Mouse (Mus musculus) cerebellum, adult (tissue): ENCODE measurements around the gene Sdsl.

Source experiments
- ATAC-seq: cut with Nextera tagmentation; 2 replicates; pipeline ENCODE4 v1.9.2; 2017; ENCODE audit warnings: mild to moderate bottlenecking, moderate library complexity, mixed read lengths; ENCODE audit not compliant: insufficient number of reproducible peaks, low FRiP score, low TSS enrichment

The Sdsl gene

DNA sequence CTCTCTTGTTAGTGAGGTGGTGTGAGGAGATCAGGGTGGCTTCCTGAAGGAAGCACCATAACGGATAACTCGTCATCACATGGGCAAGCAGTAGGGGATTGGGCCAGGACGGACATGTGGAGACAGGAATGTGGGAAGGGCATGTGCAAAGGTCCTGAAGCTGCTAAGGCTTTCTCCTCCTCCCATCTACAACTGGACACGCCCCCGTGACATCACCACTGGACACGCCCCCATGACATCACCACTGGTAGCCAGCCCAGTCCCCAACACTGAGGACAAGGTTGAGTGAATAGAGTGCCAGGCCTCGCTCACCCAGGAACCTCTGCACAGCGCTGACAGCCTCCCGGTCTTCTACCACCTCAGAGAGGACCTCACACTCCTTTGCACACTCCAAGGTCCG lies 13.5 kb downstream of the Sdsl start:
- no peak for ATAC-seq

DNA sequence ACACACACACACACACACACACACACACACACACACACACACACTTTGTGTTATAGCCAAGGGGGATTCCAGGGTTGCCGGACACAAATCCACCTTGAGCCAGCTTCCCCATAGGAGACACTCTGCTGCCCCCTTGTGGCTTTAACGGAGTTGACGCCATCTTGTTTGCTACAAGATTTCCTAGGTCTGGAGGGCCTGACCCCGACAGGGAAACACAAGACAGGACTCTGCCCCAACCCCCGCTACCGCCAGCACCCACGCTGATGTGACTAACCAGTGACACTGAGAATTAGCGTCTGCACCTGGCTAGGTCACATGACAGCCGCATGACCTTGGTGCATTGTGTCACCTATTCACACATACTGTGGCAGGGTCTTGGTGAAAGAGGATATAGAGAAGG lies 15.0 kb downstream of the Sdsl start:
- ATAC-seq = no peak; the same call in 1 of the 2 replicates

DNA sequence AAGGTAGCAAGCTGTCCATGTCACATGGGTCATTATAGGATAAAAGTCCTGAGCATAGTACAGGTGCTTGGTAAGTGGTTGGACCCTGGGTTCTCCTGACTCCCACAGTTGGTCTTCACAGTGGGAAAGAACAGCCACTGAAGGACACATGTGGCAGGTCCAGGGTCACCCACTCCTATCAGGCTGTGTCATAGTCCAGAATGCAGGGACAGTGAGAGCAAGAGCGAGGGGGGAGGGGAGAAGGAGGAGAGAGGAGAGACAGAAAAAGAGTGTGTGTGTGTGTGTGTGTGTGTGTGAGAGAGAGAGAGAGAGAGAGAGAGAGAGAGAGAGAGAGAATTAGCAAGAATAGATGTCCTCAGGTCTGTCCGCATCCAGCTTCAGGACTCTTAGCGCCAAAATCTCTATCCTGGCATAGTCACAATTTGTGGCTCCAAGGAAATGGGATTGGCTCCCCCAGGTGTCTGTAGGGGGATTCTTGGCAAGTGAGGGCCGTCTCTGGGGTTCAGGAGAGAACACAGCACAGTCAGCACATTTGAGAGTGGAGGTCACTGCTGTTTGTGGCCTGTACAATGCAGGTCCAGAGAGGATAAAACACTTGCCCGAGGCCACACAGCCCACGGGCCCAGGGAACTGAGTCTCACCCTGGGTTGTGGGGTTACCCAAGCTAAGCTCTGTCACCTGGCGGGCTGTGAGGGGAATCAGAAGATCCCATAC lies 15.6 kb downstream of the Sdsl start:
- no peak for ATAC-seq

DNA sequence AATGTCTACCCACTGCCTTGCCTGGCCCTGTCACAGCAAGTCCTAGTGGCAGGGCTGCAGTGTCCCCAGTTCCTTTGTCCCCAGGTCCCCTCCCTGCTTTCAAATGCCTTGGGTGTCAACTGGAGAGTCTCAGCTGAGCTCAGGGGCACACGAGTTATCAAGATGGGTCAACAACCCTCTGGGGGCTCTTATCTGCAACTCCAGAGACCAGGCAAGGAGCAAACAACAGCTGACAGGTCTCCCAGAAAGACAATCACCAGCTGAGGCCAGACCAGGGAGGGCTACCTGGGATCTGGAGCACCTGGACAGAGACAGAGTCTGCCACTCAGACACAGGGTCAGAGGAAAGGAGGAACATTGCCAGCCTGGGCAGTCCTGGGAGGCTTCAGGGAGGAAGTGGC lies 16.4 kb downstream of the Sdsl start:
- no peak for ATAC-seq

DNA sequence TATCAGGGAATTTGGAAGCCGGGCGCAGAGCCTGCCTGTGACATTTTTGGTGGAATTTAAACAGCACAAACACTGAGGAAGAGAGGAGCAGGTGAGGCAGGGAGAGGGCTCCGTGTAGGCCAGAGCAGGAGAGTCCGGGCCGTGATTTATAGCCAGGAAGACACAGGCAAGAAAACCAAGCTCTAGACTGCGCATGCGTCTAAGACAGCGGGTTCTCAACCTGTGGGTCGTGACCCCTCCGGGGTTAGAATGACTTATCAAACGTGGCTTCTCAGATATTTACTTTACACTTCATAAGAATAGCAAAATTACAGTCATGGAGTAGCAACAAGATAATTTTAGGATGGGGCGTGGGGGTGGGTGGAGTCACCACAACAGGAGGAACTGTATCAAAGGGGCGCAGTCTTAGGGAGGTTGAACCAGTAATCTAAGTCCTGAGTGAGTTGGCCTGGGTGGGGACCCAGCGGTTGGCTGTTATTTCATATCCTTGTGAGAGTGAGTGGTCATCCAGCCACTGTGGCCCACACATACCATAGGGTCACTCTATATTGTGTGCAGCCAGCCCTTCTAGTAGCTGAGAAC lies 17.8 kb downstream of the Sdsl start:
- ATAC-seq = no peak

DNA sequence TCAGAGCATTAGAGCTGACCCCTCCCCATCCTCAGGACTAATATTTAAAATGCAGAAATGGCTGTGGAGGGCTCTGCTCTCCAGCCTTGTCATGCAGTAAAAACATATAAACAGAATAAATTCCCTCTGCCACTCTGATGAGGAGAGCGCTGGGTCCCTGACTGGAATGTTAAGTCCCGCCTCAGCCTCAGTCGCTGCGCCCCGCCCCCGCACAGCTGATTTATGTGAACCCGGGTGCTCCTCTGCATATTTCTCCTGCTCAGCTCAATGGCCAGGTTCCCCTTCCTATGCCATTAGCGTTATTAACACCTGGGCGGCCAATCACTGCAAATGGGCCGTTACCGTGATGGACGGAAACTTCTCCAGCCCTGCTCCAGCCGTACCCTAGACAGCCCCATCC lies 25.3 kb downstream of the Sdsl start:
- ATAC-seq = no peak

DNA sequence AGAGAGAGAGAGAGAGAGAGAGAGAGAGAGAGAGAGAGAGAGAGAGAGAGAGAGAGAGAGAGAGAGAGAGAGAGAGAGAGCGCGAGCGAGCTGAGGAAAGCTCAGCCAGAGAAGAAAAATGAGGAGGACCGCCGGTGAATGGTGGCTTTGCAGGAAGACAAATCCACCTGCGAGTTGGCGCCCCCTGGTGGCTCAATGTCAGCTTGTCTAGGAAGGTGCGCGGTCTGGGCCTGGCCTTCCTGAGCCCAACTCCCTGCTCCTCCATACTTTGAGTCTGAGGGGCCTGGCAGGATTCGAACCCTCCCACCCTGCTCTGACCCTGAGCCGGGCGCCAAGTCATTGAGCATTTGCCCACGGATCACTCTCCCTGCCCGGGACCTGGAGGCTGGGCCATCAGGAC lies 31.9 kb downstream of the Sdsl start:
- ATAC-seq = peak; percentile 71; the same call in 1 of the 2 replicates

DNA sequence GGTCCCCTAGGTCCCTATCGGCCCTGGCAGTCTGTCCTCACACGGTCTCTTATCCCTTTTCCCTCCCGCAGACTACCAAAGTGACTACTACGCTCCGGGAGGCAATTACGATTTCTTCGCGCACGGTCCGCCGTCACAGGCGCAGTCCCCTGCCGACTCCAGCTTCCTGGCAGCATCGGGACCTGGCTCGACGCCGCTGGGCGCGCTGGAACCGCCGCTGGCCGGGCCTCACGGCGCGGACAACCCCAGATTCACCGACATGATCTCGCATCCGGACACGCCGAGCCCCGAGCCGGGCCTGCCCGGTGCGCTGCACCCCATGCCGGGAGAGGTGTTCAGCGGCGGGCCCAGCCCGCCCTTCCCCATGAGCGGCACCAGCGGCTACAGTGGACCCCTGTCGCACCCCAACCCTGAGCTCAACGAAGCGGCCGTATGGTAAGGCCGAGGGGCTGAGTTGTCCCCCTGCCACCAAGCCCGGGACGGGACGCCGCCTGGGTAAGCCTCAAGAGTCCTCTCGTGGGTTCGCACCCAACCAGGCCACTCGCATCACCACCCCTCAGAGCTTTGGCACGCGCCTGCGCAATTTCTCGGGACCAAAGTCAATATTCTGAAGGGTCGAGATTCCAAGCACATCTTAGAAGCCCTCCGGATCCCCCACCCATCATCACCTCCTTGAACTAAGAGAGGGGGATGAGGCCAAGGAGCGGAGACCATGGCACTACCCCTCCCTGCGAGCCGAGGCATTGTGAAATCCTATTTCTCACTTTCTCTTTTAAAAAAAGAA lies 32.5 kb downstream of the Sdsl start:
- no peak for ATAC-seq

DNA sequence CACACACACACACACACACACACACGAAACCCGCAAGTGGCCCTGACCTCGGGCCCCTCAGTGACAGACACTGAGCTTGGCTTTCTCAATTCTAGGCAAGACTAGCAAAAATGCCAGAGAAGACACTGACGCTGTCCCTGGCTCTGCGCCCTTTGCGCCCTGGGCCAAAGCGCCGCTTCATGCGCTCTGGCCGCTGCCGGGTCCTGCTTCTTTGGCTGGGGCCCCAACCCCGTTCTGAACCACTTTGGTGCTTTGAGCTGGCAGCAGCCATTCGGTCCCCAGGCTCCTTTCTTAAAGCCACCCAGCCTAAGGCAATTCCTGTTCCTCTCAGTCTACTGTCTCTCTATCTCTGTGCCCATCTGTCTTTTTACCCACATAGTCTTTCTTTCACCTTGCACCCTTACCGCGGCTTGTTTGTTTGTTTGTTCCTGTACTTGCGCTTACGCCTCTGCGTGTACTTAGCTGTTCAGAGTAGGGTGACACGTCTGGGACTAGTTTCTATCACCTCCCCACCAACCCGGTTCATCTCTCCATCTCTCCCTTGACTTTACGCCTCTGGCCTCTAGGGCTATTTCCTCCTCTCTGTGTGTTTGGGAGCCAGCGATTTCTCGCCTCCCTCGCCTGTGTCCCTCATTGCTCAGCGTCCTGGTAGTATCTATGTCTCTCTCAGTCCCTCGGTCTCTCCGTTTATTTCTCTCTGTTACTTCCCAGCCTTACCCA lies 33.5 kb downstream of the Sdsl start:
- no peak for ATAC-seq

DNA sequence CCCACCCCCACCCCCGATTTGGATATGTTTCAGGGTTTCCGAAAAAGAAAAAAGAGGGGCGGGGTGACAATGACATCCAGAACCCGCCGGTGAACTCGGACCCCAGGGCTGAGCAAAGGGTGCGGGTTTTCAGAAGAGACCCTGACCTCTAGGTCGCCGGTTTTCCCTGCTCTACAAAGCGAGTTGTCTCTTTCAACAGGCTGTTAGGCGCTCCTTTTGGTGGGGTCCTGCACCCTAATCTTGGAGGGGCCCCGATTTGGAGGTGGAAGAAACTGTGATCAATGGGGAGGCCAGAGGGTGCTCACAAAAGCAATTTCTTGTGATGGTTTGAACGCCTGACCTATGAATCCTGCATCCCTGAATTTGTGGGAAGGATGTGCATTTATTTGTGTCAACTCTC lies 34.1 kb downstream of the Sdsl start:
- ATAC-seq = no peak

DNA sequence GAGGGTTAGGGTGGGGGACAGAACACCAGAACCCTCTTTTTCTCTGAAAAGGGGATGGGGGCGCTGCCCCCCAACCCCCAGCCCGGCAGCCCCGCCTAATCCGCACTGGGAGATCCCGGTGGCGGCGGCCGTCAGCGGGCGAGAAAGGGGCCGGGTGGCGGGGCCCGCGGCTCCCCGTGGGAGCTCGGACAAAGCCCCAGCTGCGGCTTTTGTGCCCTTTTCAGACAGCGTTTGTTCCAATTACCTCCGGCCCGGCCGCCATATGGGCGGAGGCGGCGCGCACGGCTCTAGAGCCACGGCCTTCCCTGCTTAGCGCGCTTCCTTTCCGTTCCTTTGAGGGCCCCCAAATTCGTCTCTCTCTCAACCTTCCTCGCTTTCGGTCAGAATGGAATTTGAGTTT lies 34.6 kb downstream of the Sdsl start:
- no peak for ATAC-seq

DNA sequence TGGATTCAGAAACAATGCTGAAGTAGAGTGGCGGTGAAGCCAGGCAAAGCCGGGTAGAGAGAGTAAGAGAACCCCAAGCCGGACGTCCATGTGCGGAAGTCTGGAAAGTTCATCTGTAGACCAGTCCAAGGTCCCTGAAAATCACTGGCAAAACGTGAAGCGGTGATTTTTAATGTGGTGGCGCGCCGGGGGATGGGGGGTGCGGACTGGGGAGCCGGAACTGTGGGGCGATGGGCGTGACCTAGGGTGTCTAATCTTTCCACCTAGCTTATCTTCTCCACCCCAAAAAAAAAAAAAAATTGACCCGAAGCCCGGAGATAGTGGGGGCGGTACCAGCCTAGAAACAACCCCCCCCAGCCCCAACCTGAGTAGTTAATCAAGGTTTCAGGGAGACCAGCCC lies 35.1 kb downstream of the Sdsl start:
- ATAC-seq = no peak

DNA sequence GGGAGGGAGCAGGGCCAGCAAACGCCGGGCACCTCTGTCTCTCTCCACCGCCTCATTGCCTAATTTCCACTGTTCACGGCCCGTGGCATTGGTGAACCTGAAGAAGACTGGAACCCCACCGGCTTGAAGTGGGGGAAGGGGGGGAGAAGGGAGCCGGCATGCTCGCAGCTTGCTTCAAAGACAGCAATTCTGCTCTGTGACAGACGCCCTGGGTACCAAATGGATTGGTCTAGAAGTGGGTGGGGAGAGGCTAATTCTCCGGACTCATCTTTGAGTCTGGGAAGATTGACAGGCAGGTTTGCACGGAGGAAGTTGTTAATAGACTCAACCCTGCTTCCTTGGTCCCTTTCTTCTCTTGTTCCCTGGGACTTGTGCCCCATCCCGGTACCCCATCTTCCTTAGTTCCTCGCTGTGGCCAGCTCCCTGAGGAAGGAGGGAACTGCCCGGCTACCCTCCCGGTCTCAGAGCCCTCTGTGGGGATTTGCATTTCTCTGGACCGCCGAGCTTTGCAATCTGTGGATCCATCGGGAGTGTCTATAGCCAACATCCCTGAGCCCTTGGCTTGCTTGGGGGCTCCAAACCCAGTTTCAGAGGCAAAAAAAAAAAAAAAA lies 35.6 kb downstream of the Sdsl start:
- ATAC-seq = no peak

DNA sequence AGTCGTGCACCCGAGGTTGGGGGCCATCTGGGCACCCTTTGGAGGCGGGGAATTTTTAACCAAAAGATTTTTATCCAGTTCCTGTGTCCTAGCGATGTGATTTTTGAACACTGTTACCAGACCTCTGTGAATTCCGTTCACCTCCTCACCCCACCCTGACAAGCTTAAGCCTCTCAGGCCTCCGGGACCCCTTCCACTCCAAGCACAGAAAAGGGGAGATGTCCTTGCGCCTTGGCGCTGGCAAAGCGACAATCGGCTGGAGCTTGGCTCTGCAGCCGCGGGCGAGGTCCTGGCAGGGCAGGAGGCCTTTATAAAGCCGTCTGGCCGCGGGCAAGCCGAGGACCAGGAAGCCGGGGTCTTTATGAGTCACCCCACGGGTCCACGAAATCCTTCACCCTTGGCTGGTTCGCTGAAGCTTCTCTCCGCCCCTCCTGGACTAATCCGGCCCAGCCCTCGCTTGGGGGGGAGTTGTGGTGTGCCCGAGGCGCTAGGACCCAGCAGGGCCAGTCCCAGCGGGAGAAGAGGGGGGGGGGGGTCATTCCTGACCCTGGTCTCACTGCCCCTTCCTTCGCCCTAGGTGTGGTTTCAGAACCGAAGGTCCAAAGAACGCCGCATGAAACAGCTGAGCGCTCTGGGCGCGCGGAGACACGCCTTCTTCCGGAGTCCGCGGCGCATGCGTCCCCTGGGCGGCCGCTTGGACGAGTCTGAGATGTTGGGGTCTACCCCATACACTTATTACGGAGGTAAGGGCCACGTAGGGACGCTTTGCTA lies 36.7 kb downstream of the Sdsl start:
- no peak for ATAC-seq

DNA sequence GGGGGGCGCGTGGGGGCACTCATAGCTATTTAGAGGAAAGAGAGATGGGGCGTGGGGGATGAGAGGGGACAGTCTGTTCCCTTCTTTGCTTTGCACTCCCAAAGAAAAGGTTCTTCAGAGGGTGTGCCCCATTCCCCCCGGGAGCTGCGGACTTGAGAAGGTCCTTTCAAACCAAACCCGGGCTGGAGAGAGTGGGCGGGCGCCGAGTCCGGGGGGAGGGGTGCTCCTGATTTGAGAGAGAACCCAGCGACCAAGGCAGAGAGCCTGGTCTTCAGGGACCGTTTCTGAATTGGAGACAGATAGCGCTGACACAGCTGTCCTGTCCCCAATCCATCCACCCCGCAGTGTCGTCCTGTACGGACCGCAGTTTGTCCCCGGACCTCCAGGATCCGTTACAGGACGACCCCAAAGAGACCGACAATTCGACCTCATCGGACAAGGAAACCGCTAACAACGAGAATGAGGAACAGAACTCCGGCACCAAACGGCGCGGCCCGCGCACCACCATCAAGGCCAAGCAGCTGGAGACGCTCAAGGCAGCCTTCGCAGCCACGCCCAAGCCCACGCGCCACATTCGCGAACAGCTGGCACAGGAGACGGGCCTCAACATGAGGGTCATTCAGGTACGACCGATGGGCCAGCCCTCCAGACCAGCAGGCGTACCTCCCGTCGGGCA lies 37.5 kb downstream of the Sdsl start:
- no peak for ATAC-seq

DNA sequence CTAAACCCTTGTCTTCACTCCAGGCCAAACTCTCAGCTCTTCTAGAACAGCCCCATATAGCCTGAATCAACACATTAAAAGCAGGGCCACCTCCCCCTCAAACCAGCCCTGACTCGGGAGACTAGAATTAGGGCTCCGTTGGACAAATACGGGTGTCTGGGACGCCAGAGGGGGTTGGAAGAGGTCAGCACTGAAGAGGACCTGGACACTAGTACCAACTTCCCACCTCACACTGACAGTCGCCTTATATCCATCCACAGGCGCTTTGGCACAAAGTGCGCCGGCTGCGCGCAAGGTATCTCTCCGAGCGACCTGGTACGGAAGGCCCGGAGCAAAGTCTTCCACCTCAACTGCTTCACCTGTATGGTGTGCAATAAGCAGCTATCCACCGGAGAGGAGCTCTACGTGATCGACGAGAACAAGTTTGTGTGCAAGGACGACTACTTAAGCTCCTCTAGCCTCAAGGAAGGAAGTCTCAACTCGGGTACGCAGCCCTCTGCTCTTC lies 38.3 kb downstream of the Sdsl start:
- ATAC-seq = no peak

DNA sequence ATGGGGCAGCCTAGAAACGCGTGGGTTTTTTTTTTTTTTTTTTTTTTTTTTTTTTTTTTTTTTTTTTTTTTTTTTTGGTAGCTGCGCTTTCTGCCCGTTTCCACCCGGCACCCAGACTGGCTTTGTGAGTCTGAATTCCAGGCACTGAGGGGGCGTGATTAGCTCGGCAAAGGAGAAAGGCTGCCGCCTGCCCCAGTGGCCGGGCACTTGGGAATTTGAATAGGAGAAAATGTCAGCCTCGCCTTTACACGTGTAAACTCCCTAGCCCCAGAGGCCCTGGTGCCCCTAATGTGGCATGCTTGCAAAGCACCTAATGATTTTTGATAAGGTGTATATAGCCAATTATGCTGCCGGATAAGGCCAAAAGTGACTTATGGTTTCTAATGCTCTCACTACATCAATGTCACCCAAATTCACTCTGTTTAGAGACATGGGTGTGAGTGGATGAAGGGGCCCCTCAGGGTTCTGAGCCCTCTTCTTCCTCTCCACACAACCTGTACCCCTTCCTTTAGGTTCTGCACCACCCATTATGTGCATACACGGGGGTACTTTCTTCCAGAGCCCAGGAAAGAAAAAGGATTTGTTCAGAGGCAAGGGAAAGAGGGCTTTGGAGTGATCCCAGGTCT lies 39.4 kb downstream of the Sdsl start:
- ATAC-seq = no peak

DNA sequence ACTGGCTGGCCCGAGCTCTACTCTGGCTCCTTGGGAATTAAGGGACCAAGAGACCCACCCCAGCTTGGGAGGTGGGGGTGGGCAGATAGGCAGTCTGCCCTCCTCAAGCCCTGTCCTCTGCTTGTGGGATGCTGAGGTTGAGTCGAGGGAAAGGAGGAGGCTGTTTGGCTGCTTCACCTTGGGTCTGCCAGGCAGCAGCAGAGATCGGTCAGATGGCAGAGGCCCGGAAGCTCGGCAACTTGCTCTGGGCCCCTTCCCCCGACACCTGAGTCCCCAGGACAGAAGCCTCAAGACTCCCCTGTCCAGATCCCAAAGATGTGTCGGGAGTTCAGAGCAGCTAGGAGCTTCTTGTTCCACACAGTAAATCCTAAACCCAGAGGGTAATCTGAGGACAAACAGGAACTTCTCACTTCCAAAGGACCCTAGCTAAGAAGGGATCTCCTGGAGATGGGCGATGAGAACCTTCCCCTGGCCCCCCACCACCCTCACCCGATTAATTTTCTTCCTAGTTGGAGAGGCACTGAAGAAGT lies 40.1 kb downstream of the Sdsl start:
- ATAC-seq = no peak
